Mouse (Mus musculus) heart, embryonic 16.5 days (tissue): ENCODE measurements around the gene Pfpl. TPM values are rescaled to one million over a fixed set of nuclear protein-coding genes. Genes with fewer than 3 reads are reported as not detected.

Source experiments
- ATAC-seq: fragments of 200-750 bp; cut with Nextera tagmentation; replicated peaks from 2 replicates; pipeline ENCODE4 v1.8.0; 2017; ENCODE audit warnings: moderate number of reproducible peaks; ENCODE audit not compliant: insufficient read depth, low FRiP score; ENCODE audit errors: extremely low read depth
- H3K27ac ChIP-seq: fragments of 300-500 bp; sonication (generic); 2 replicates; pipeline ENCODE4 v1.5.1; 2014; ENCODE audit warnings: mild to moderate bottlenecking, low read length, control low read depth, moderate library complexity
- H3K27me3 ChIP-seq: fragments of 300-500 bp; sonication (generic); 2 replicates; pipeline ENCODE4 v1.6.1; 2014; ENCODE audit warnings: low read length, mixed read lengths; ENCODE audit not compliant: control insufficient read depth, insufficient read depth
- H3K36me3 ChIP-seq: fragments of 300-500 bp; sonication (generic); 2 replicates; pipeline ENCODE4 v1.6.1; 2014; ENCODE audit not compliant: control insufficient read depth, insufficient read depth
- H3K4me1 ChIP-seq: fragments of 300-500 bp; sonication (generic); 2 replicates; pipeline ENCODE4 v1.6.1; 2014; ENCODE audit warnings: low read length, mixed read lengths; ENCODE audit not compliant: control insufficient read depth, insufficient read depth
- H3K4me2 ChIP-seq: fragments of 300-500 bp; sonication (generic); 2 replicates; pipeline ENCODE4 v1.6.1; 2014; ENCODE audit warnings: low read depth, mild to moderate bottlenecking, control low read depth, low read length
- H3K4me3 ChIP-seq: fragments of 300-500 bp; sonication (generic); 2 replicates; pipeline ENCODE4 v1.5.1; 2014; ENCODE audit warnings: mild to moderate bottlenecking, control low read depth, low read length
- H3K9ac ChIP-seq: fragments of 300-500 bp; sonication (generic); 2 replicates; pipeline ENCODE4 v1.6.1; 2014; ENCODE audit warnings: low read length, control low read depth
- H3K9me3 ChIP-seq: fragments of 300-500 bp; sonication (generic); replicated peaks from 2 replicates; pipeline ENCODE4 v1.6.1; 2016; ENCODE audit warnings: low read length; ENCODE audit not compliant: control insufficient read depth
- WGBS: fragments of 180-500 bp; shearing (Covaris S2); extraction: QIAGEN DNeasy Blood & Tissue Kit; methylation state at CpG from one replicate; pipeline ENCODE4 v1.1.7; 2014; 5-methylcytosine and 5-hydroxymethylcytosine counted together
- polyA plus RNA-seq: library from polyadenylated mRNA; unstranded; fragments of >200 nt; fragmentation: Nextera tagmentation; extraction: Ambion mirVana; gene quantifications from 2 replicates; pipeline ENCODE4 v1.2.1, GENCODE M21; 2015

Pfpl gene
- polyA plus RNA-seq, 1 experiment from 2014 or later, result not detected

- Histone ChIP-seq H3K27ac (no peak overlapping the region), H3K9ac (no peak overlapping the region), H3K4me3 (no peak overlapping the region), H3K27me3 (no peaks in the 10 kb centered on the region), H3K9me3 (no peaks in the 10 kb centered on the region), H3K4me1 (peaks cover 6% of the 10 kb centered on the region), H3K36me3 (no peaks in the 10 kb centered on the region), H3K4me2 (no peak overlapping the region)
- WGBS, result 61% methylated on average over 7 of the region's 7 CpGs
- ATAC-seq, result no peak
These were observed 35.4 kb downstream of the Pfpl start for GRCm38 (mm10) chr19:12462851-12463721.

GRCm38 (mm10) chr19:12463722-12464035, 36.0 kb downstream of the Pfpl start:
- 15% methylated on average over 1 of the region's 1 CpGs for WGBS
- no peak overlapping the region for H3K27ac ChIP-seq
- ATAC-seq, result no peak
- no peak overlapping the region for H3K9ac ChIP-seq
- H3K9me3 ChIP-seq, result no peaks in the 10 kb centered on the region
- H3K36me3 ChIP-seq, result no peaks in the 10 kb centered on the region
- no peak overlapping the region for H3K4me2 ChIP-seq
- H3K27me3 ChIP-seq, result no peaks in the 10 kb centered on the region
- H3K4me3 ChIP-seq, result no peak overlapping the region
- peaks cover 6% of the 10 kb centered on the region for H3K4me1 ChIP-seq

GRCm38 (mm10) chr19:12464127-12464526, 36.4 kb downstream of the Pfpl start:
- Histone ChIP-seq H3K9ac (no peak overlapping the region), H3K27me3 (no peaks in the 10 kb centered on the region), H3K27ac (no peak overlapping the region), H3K4me1 (peaks cover 6% of the 10 kb centered on the region), H3K4me2 (no peak overlapping the region), H3K9me3 (no peaks in the 10 kb centered on the region), H3K4me3 (no peak overlapping the region), H3K36me3 (no peaks in the 10 kb centered on the region)
- 67% methylated on average over 5 of the region's 5 CpGs for WGBS
- no peak for ATAC-seq

GRCm38 (mm10) chr19:12464674-12465073, 37.0 kb downstream of the Pfpl start:
- H3K9me3 ChIP-seq, result no peaks in the 10 kb centered on the region
- no peak overlapping the region for H3K27ac ChIP-seq
- WGBS, result 71% methylated on average over 4 of the region's 4 CpGs
- no peaks in the 10 kb centered on the region for H3K36me3 ChIP-seq
- ATAC-seq, result no peak
- H3K4me3 ChIP-seq, result no peak overlapping the region
- H3K4me2 ChIP-seq, result no peak overlapping the region
- no peak overlapping the region for H3K9ac ChIP-seq
- no peaks in the 10 kb centered on the region for H3K27me3 ChIP-seq
- H3K4me1 ChIP-seq, result peaks cover 6% of the 10 kb centered on the region

GRCm38 (mm10) chr19:12465530-12466144, 37.9 kb downstream of the Pfpl start:
- Histone ChIP-seq H3K9ac (no peak overlapping the region), H3K27me3 (no peaks in the 10 kb centered on the region), H3K36me3 (no peaks in the 10 kb centered on the region), H3K4me3 (no peak overlapping the region), H3K4me2 (no peak overlapping the region), H3K4me1 (peaks cover 6% of the 10 kb centered on the region), H3K27ac (no peak overlapping the region), H3K9me3 (no peaks in the 10 kb centered on the region)
- 91% methylated on average over 10 of the region's 10 CpGs for WGBS
- ATAC-seq, result no peak

GRCm38 (mm10) chr19:12466204-12466603, 38.5 kb downstream of the Pfpl start:
- no peak overlapping the region for H3K4me3 ChIP-seq
- H3K9me3 ChIP-seq, result no peaks in the 10 kb centered on the region
- no peaks in the 10 kb centered on the region for H3K36me3 ChIP-seq
- peak; percentile 55; the same call in 1 of the 2 replicates for ATAC-seq
- no peak overlapping the region for H3K4me2 ChIP-seq
- no peaks in the 10 kb centered on the region for H3K27me3 ChIP-seq
- H3K9ac ChIP-seq, result no peak overlapping the region
- 24% methylated on average over 7 of the region's 7 CpGs for WGBS
- H3K4me1 ChIP-seq, result peaks cover 6% of the 10 kb centered on the region
- H3K27ac ChIP-seq, result no peak overlapping the region

- Histone ChIP-seq H3K9ac (no peak overlapping the region), H3K36me3 (no peaks in the 10 kb centered on the region), H3K4me2 (no peak overlapping the region), H3K27ac (no peak overlapping the region), H3K4me1 (peaks cover 6% of the 10 kb centered on the region), H3K27me3 (no peaks in the 10 kb centered on the region), H3K9me3 (no peaks in the 10 kb centered on the region), H3K4me3 (no peak overlapping the region)
- WGBS, result 70% methylated on average over 5 of the region's 5 CpGs
- no peak for ATAC-seq
These were observed 39.7 kb downstream of the Pfpl start for GRCm38 (mm10) chr19:12467436-12467835.

GRCm38 (mm10) chr19:12471866-12472265, 44.2 kb downstream of the Pfpl start:
- 45% methylated on average over 3 of the region's 3 CpGs for WGBS
- no peaks in the 10 kb centered on the region for H3K27me3 ChIP-seq
- H3K4me1 ChIP-seq, result peaks cover 22% of the 10 kb centered on the region
- no peak overlapping the region for H3K4me3 ChIP-seq
- H3K9me3 ChIP-seq, result no peaks in the 10 kb centered on the region
- H3K9ac ChIP-seq, result no peak overlapping the region
- no peak for ATAC-seq
- no peak overlapping the region for H3K4me2 ChIP-seq
- no peaks in the 10 kb centered on the region for H3K36me3 ChIP-seq
- no peak overlapping the region for H3K27ac ChIP-seq

GRCm38 (mm10) chr19:12472381-12472976, 44.8 kb downstream of the Pfpl start:
- H3K36me3 ChIP-seq, result no peaks in the 10 kb centered on the region
- no peaks in the 10 kb centered on the region for H3K9me3 ChIP-seq
- no peak overlapping the region for H3K9ac ChIP-seq
- 63% methylated on average over 5 of the region's 5 CpGs for WGBS
- H3K4me1 ChIP-seq, result peaks cover 26% of the 10 kb centered on the region
- H3K27me3 ChIP-seq, result no peaks in the 10 kb centered on the region
- no peak overlapping the region for H3K27ac ChIP-seq
- H3K4me3 ChIP-seq, result no peak overlapping the region
- H3K4me2 ChIP-seq, result no peak overlapping the region
- no peak for ATAC-seq
